Mouse (Mus musculus): Measurements from ENCODE around the gene Cdk4. TPM values are rescaled to one million over a fixed set of nuclear protein-coding genes. Genes with fewer than 3 reads are reported as not detected.

The Cdk4 gene
- polyA plus RNA-seq, 2 experiments: 221 to 519 TPM

GRCm38 (mm10) chr10:127083915-127084306, 20.6 kb downstream of the Cdk4 start:
- WGBS (ENCODE audit: insufficient replicate concordance): 68% methylated on average over 5 of the region's 5 CpGs
- H3K4me2 ChIP-seq (ENCODE audit: low read depth): no peak overlapping the region
- H3K36me3 ChIP-seq (replicated peaks; ENCODE audit: control insufficient read depth, insufficient read depth, low read depth): no peaks in the 10 kb centered on the region
- no peak overlapping the region for H3K27ac ChIP-seq
- H3K9me3 ChIP-seq (ENCODE audit: control insufficient read depth, low read length): no peaks in the 10 kb centered on the region
- ATAC-seq (ENCODE audit: insufficient read depth) (no peak), DNase-seq (ENCODE audit: low read depth in 3 of 3, low spot score in 3 of 3) (no peak)
- H3K27me3 ChIP-seq (ENCODE audit: control insufficient read depth, insufficient read depth, low read length): peaks cover 30% of the 10 kb centered on the region
- H3K4me3 ChIP-seq (ENCODE audit: insufficient read depth in 1 of 2, low read depth in 2 of 2, low read length in 2 of 2): no peak overlapping the region
- H3K4me1 ChIP-seq (replicated peaks; ENCODE audit: control insufficient read depth in 2 of 2, insufficient read depth in 2 of 2, low read length in 1 of 2): peaks cover 0 to 2% of the 10 kb centered on the region in 2 experiments; a peak in 2 of 4 replicates
- no peak overlapping the region for H3K9ac ChIP-seq (replicated peaks)
- TF ChIP-seq EP300 (IDR thresholded peaks at IDR 0.05; ENCODE audit: low read depth): no peak
- peak; percentile 23 for TF ChIP-seq CTCF (IDR thresholded peaks at IDR 0.05; ENCODE audit: low read depth)

- no peak overlapping the region for H3K27ac ChIP-seq
- H3K36me3 ChIP-seq (replicated peaks; ENCODE audit: control insufficient read depth, insufficient read depth, low read depth): no peaks in the 10 kb centered on the region
- H3K4me1 ChIP-seq (replicated peaks; ENCODE audit: control insufficient read depth in 2 of 2, insufficient read depth in 2 of 2, low read length in 1 of 2): peaks cover 0 to 2% of the 10 kb centered on the region in 2 experiments; a peak in 2 of 4 replicates
- H3K27me3 ChIP-seq (ENCODE audit: control insufficient read depth, insufficient read depth, low read length): peaks cover 19% of the 10 kb centered on the region
- no peaks in the 10 kb centered on the region for H3K9me3 ChIP-seq (ENCODE audit: control insufficient read depth, low read length)
- H3K4me2 ChIP-seq (ENCODE audit: low read depth): no peak overlapping the region
- H3K4me3 ChIP-seq (ENCODE audit: insufficient read depth in 1 of 2, low read depth in 2 of 2, low read length in 2 of 2): no peak overlapping the region
- no peak overlapping the region for H3K9ac ChIP-seq (replicated peaks)
- ATAC-seq (ENCODE audit: insufficient read depth) (no peak), DNase-seq (ENCODE audit: low read depth in 3 of 3, low spot score in 3 of 3) (no peak)
- 79% methylated on average over 9 of the region's 9 CpGs for WGBS (ENCODE audit: insufficient replicate concordance)
- TF ChIP-seq CTCF (IDR thresholded peaks at IDR 0.05; ENCODE audit: low read depth): no peak
- no peak for TF ChIP-seq EP300 (IDR thresholded peaks at IDR 0.05; ENCODE audit: low read depth)
These were observed 21.7 kb downstream of the Cdk4 start for GRCm38 (mm10) chr10:127085052-127085451.

- WGBS (ENCODE audit: insufficient replicate concordance): 66% methylated on average over 6 of the region's 6 CpGs
- ATAC-seq (ENCODE audit: insufficient read depth): no peak
- peaks cover 13% of the 10 kb centered on the region for H3K27me3 ChIP-seq (ENCODE audit: control insufficient read depth, insufficient read depth, low read length)
These were observed 22.3 kb downstream of the Cdk4 start for GRCm38 (mm10) chr10:127085633-127086032.

GRCm38 (mm10) chr10:127090560-127091411, 27.5 kb downstream of the Cdk4 start:
- Histone ChIP-seq H3K27me3 (ENCODE audit: control insufficient read depth, insufficient read depth, low read length) (peaks cover 9% of the 10 kb centered on the region), H3K27ac (no peak overlapping the region), H3K9me3 (ENCODE audit: control insufficient read depth, low read length) (no peaks in the 10 kb centered on the region), H3K9ac (replicated peaks) (no peak overlapping the region), H3K36me3 (replicated peaks; ENCODE audit: control insufficient read depth, insufficient read depth, low read depth) (no peaks in the 10 kb centered on the region), H3K4me3 (ENCODE audit: insufficient read depth in 1 of 2, low read depth in 2 of 2, low read length in 2 of 2) (no peak overlapping the region), H3K4me2 (ENCODE audit: low read depth) (no peak overlapping the region), H3K4me1 (replicated peaks; ENCODE audit: control insufficient read depth in 2 of 2, insufficient read depth in 2 of 2, low read length in 1 of 2) (no peaks in the 10 kb centered on the region; a peak in 1 of 4 replicates)
- 61% methylated on average over 57 of the region's 57 CpGs for WGBS (ENCODE audit: insufficient replicate concordance)
- ATAC-seq (ENCODE audit: insufficient read depth) (no peak), DNase-seq (ENCODE audit: low read depth in 3 of 3, low spot score in 3 of 3) (no peak)
- TF ChIP-seq EP300 (IDR thresholded peaks at IDR 0.05; ENCODE audit: low read depth) (no peak), CTCF (IDR thresholded peaks at IDR 0.05; ENCODE audit: low read depth) (no peak)

More at GRCm38 (mm10) chr10:127085633-127086032, 22.3 kb downstream of the Cdk4 start:
- H3K9ac ChIP-seq (replicated peaks): no peak overlapping the region
- H3K4me2 ChIP-seq (ENCODE audit: low read depth): no peak overlapping the region
- H3K36me3 ChIP-seq (replicated peaks; ENCODE audit: control insufficient read depth, insufficient read depth, low read depth): no peaks in the 10 kb centered on the region
- no peak for DNase-seq (ENCODE audit: low read depth in 3 of 3, low spot score in 3 of 3)
- no peak overlapping the region for H3K4me3 ChIP-seq (ENCODE audit: insufficient read depth in 1 of 2, low read depth in 2 of 2, low read length in 2 of 2)
- no peaks in the 10 kb centered on the region for H3K9me3 ChIP-seq (ENCODE audit: control insufficient read depth, low read length)
- TF ChIP-seq CTCF (IDR thresholded peaks at IDR 0.05; ENCODE audit: low read depth) (no peak), EP300 (IDR thresholded peaks at IDR 0.05; ENCODE audit: low read depth) (no peak)
- H3K27ac ChIP-seq: no peak overlapping the region
- peaks cover 0 to 2% of the 10 kb centered on the region in 2 experiments; a peak in 2 of 4 replicates for H3K4me1 ChIP-seq (replicated peaks; ENCODE audit: control insufficient read depth in 2 of 2, insufficient read depth in 2 of 2, low read length in 1 of 2)
